Mouse (Mus musculus) adrenal gland, postnatal 36 days (tissue): Measurements from ENCODE around the gene Pik3c2b. TPM values are rescaled to one million over a fixed set of nuclear protein-coding genes. Genes with fewer than 3 reads are reported as not detected.
"Not testable (repeated sequence)": the region's sequence is repeated elsewhere in the genome, so short reads cannot be mapped to it uniquely, and the experiment has no call there.

Source experiments
- DNase-seq, 2 experiments: peaks; one replicate each; pipeline ENCODE4 v3.0.0; 2021; ENCODE audit warnings: mixed read lengths in 1 of 2
- long read RNA-seq, 2 experiments: library from polyadenylated mRNA; stranded (forward); transcript quantifications; one replicate each; pipeline ENCODE4 v2.0.0; 2021; ENCODE audit warnings: borderline sequencing depth in 2 of 2
- total RNA-seq, 2 experiments: library from RNA; stranded (reverse); gene quantifications; 2 replicates each; pipeline ENCODE4 v1.2.3; 2021

Pik3c2b gene
- total RNA-seq, result 1 to 10 TPM; 5.4 to 6.3 TPM
- long read RNA-seq, experiment 1, result 0 reads
- long read RNA-seq, experiment 2, result 0 reads

- no peak for DNase-seq
These were observed at the start of gene Pik3c2b for GRCm38 (mm10) chr1:133045011-133045860. Gene Pik3c2b, plus strand, starts transcription at chr1:133045667.

- DNase-seq, result no peak
These were observed 45.1 kb upstream of the Pik3c2b start for GRCm38 (mm10) chr1:133000347-133000746.

- DNase-seq, result peak; percentile 49 to 61
These were observed 38.9 kb upstream of the Pik3c2b start for GRCm38 (mm10) chr1:133006571-133006970.

GRCm38 (mm10) chr1:133011955-133012841, 33.3 kb upstream of the Pik3c2b start:
- DNase-seq, result no peak

- DNase-seq, result no peak
These were observed 32.1 kb upstream of the Pik3c2b start for GRCm38 (mm10) chr1:133013331-133013730.

- DNase-seq, result no peak
These were observed 31.3 kb upstream of the Pik3c2b start for GRCm38 (mm10) chr1:133014196-133014595.

GRCm38 (mm10) chr1:133016775-133017428, 28.6 kb upstream of the Pik3c2b start:
- no peak for DNase-seq

GRCm38 (mm10) chr1:133018580-133018979, 26.9 kb upstream of the Pik3c2b start:
- no peak for DNase-seq

GRCm38 (mm10) chr1:133019312-133019711, 26.2 kb upstream of the Pik3c2b start:
- no peak for DNase-seq

- no peak for DNase-seq
These were observed 25.2 kb upstream of the Pik3c2b start for GRCm38 (mm10) chr1:133020137-133020894.

- no peak for DNase-seq
These were observed 24.1 kb upstream of the Pik3c2b start for GRCm38 (mm10) chr1:133021391-133021790.

GRCm38 (mm10) chr1:133021971-133022370, 23.5 kb upstream of the Pik3c2b start:
- not testable (repeated sequence) for DNase-seq

GRCm38 (mm10) chr1:133023723-133024122, 21.7 kb upstream of the Pik3c2b start:
- not testable (repeated sequence) for DNase-seq

GRCm38 (mm10) chr1:133024426-133024825, 21.0 kb upstream of the Pik3c2b start:
- no peak for DNase-seq

GRCm38 (mm10) chr1:133025051-133025795, 20.2 kb upstream of the Pik3c2b start:
- peak; percentile 90 to 91 for DNase-seq

- not testable (repeated sequence) for DNase-seq
These were observed 19.7 kb upstream of the Pik3c2b start for GRCm38 (mm10) chr1:133025796-133026190.

GRCm38 (mm10) chr1:133027126-133027525, 18.3 kb upstream of the Pik3c2b start:
- no peak for DNase-seq

- no peak for DNase-seq
These were observed 17.5 kb upstream of the Pik3c2b start for GRCm38 (mm10) chr1:133027980-133028379.

- no peak for DNase-seq
These were observed 15.7 kb upstream of the Pik3c2b start for GRCm38 (mm10) chr1:133029744-133030143.

GRCm38 (mm10) chr1:133030461-133030860, 15.0 kb upstream of the Pik3c2b start, which contains the start of gene Mdm4:
Gene Mdm4, minus strand, starts transcription at chr1:133030561.
- DNase-seq, result no peak

GRCm38 (mm10) chr1:133032981-133033315, 12.5 kb upstream of the Pik3c2b start:
- no peak for DNase-seq
